Mouse (Mus musculus) MEL (cell line): Measurements from ENCODE around the gene Msh3. TPM values are rescaled to one million over a fixed set of nuclear protein-coding genes. Genes with fewer than 3 reads are reported as not detected.

Experiments used
- DNase-seq: peaks from one replicate; pipeline ENCODE4 v3.0.0; 2011; ENCODE audit warnings: low read depth, low spot score
- H3K27ac ChIP-seq: 2 replicates; pipeline ENCODE4 v1.5.1; 2012; ENCODE audit warnings: low read depth, mild to moderate bottlenecking, control low read depth, low read length, moderate library complexity; ENCODE audit not compliant: control insufficient read depth
- H3K27me3 ChIP-seq, 2 experiments: fragments of 150-350 bp in 1 of 2; sonication (generic) in 1 of 2; 2 replicates each; pipeline ENCODE4 v1.6.1; 2012; ENCODE audit warnings: low read length in 2 of 2, mild to moderate bottlenecking in 2 of 2, improper control_type of control experiment in 1 of 2, moderate library complexity in 1 of 2; ENCODE audit not compliant: insufficient read depth in 2 of 2, control insufficient read depth in 1 of 2
- H3K36me3 ChIP-seq, 2 experiments: 2 replicates each; pipeline ENCODE4 v1.6.1; 2012 to 2014; ENCODE audit warnings: low read length in 2 of 2, improper control_type of control experiment in 1 of 2, inconsistent platforms in 1 of 2, mild to moderate bottlenecking in 1 of 2; ENCODE audit not compliant: insufficient read depth in 2 of 2, control insufficient read depth in 1 of 2
- H3K4me1 ChIP-seq, 2 experiments: fragments of 150-350 bp in 1 of 2; sonication (generic) in 1 of 2; 2 replicates each; pipeline ENCODE4 v1.6.1; 2012; ENCODE audit warnings: low read length in 2 of 2, improper control_type of control experiment in 1 of 2, mild to moderate bottlenecking in 1 of 2; ENCODE audit not compliant: insufficient read depth in 2 of 2, control insufficient read depth in 1 of 2
- H3K4me3 ChIP-seq, 2 experiments: fragments of 150-350 bp in 1 of 2; sonication (generic) in 1 of 2; 2 replicates each; pipeline ENCODE4 v1.5.1; 2012; ENCODE audit warnings: low read depth in 2 of 2, low read length in 2 of 2, mild to moderate bottlenecking in 2 of 2, moderate library complexity in 2 of 2, control low read depth in 1 of 2, improper control_type of control experiment in 1 of 2; ENCODE audit not compliant: control insufficient read depth in 1 of 2, insufficient read depth in 1 of 2
- H3K79me2 ChIP-seq: 2 replicates; pipeline ENCODE4 v1.6.1; 2012; ENCODE audit warnings: mild to moderate bottlenecking, low read length, moderate library complexity; ENCODE audit not compliant: control insufficient read depth, poor library complexity, insufficient read depth
- H3K9ac ChIP-seq: 2 replicates; pipeline ENCODE4 v1.6.1; 2012; ENCODE audit warnings: low read depth, mild to moderate bottlenecking, control low read depth, low read length, moderate library complexity; ENCODE audit not compliant: control insufficient read depth, poor library complexity, severe bottlenecking
- H3K9me3 ChIP-seq: fragments of 150-350 bp; sonication (generic); replicated peaks from 2 replicates; pipeline ENCODE4 v1.6.1; 2012; ENCODE audit warnings: mild to moderate bottlenecking, low read length, improper control_type of control experiment, moderate library complexity; ENCODE audit not compliant: insufficient read depth
- CTCF ChIP-seq, 3 experiments: IDR thresholded peaks in 2 of 3; conservative IDR thresholded peaks in 1 of 3; 2 replicates each; pipeline ENCODE4 v1.5.1; 2011 to 2012; ENCODE audit warnings: low read length in 3 of 3, low read depth in 2 of 3, mild to moderate bottlenecking in 2 of 3, improper control_type of control experiment in 1 of 3, inconsistent platforms in 1 of 3, mixed read lengths in 1 of 3, moderate library complexity in 1 of 3; ENCODE audit not compliant: control insufficient read depth in 1 of 3, insufficient read depth in 1 of 3, poor library complexity in 1 of 3, severe bottlenecking in 1 of 3
- ETS1 ChIP-seq: IDR thresholded peaks from 2 replicates; pipeline ENCODE4 v1.6.1; 2012; ENCODE audit warnings: low read depth, mild to moderate bottlenecking, inconsistent platforms, low read length, improper control_type of control experiment, moderate library complexity
- GATA1 ChIP-seq: IDR thresholded peaks from 2 replicates; pipeline ENCODE4 v1.6.1; 2011; ENCODE audit warnings: low read depth, low read length, improper control_type of control experiment
- MAFK ChIP-seq: IDR thresholded peaks from 2 replicates; pipeline ENCODE4 v1.6.1; 2011; ENCODE audit warnings: low read depth, mild to moderate bottlenecking, low read length, improper control_type of control experiment, borderline replicate concordance
- MEF2A ChIP-seq: IDR thresholded peaks from 2 replicates; pipeline ENCODE4 v1.6.1; 2014; ENCODE audit warnings: low read depth, mild to moderate bottlenecking, inconsistent platforms, low read length, improper control_type of control experiment; ENCODE audit not compliant: poor library complexity, insufficient replicate concordance, severe bottlenecking; ENCODE audit errors: extremely low read depth
- MYB ChIP-seq: IDR thresholded peaks from 2 replicates; pipeline ENCODE4 v1.6.1; 2011; ENCODE audit warnings: mild to moderate bottlenecking, low read depth, low read length, improper control_type of control experiment
- POLR2A ChIP-seq, 2 experiments: IDR thresholded peaks; 2 replicates each; pipeline ENCODE4 v1.6.1; 2011 to 2012; ENCODE audit warnings: low read length in 2 of 2, mild to moderate bottlenecking in 2 of 2, control low read depth in 1 of 2, improper control_type of control experiment in 1 of 2, low read depth in 1 of 2, moderate library complexity in 1 of 2; ENCODE audit not compliant: control insufficient read depth in 1 of 2, insufficient read depth in 1 of 2, poor library complexity in 1 of 2
- RAD21 ChIP-seq: IDR thresholded peaks from 2 replicates; pipeline ENCODE4 v1.6.1; 2011; ENCODE audit warnings: mild to moderate bottlenecking, low read depth, low read length, improper control_type of control experiment
- RCOR1 ChIP-seq: IDR thresholded peaks from 2 replicates; pipeline ENCODE4 v1.6.1; 2012; ENCODE audit warnings: low read depth, mild to moderate bottlenecking, inconsistent platforms, low read length, improper control_type of control experiment
- SMC3 ChIP-seq: IDR thresholded peaks from 2 replicates; pipeline ENCODE4 v1.6.1; 2011; ENCODE audit warnings: low read depth, low read length, improper control_type of control experiment
- TCF12 ChIP-seq: IDR thresholded peaks from 2 replicates; pipeline ENCODE4 v1.6.1; 2014; ENCODE audit warnings: low read depth, mild to moderate bottlenecking, inconsistent platforms, low read length, improper control_type of control experiment, moderate library complexity
- ZC3H11A ChIP-seq: IDR thresholded peaks from 2 replicates; pipeline ENCODE4 v1.6.1; 2012; ENCODE audit warnings: low read depth, mild to moderate bottlenecking, inconsistent platforms, low read length, improper control_type of control experiment
- polyA plus RNA-seq, 2 experiments: library from polyadenylated mRNA; stranded (reverse) in 1 of 2; unstranded in 1 of 2; fragments of >175 nt in 1 of 2; fragments of >200 nt in 1 of 2; gene quantifications; 2 replicates each; pipeline versions ENCODE4 v1.2.1 to v1.2.4; 2012; ENCODE audit warnings: low replicate concordance in 2 of 2, low read depth in 1 of 2; ENCODE audit not compliant: insufficient read length in 2 of 2, insufficient read depth in 1 of 2, missing spikeins in 1 of 2
- total RNA-seq: library from RNA; depleted of rRNA; stranded (reverse); fragments of 300-350 nt; gene quantifications from 2 replicates; pipeline ENCODE4 v1.2.3, GENCODE M21; 2012

The Msh3 gene
- total and polyA plus RNA-seq, 3 experiments = 14.4 to 17.7 TPM; not detected in 1

GRCm38 (mm10) chr13:92361609-92362008 lies 6.8 kb upstream of the Msh3 start:
- peaks cover 10 to 11% of the 10 kb centered on the region in 2 experiments for H3K36me3 ChIP-seq
- no peak for DNase-seq
- no peaks in the 10 kb centered on the region for H3K9me3 ChIP-seq
- H3K4me1 ChIP-seq = peaks cover 0 to 3% of the 10 kb centered on the region in 2 experiments; a peak in 1 of 4 replicates
- no peak overlapping the region for H3K9ac ChIP-seq
- H3K4me3 ChIP-seq = no peak overlapping the region
- no peaks in the 10 kb centered on the region for H3K27me3 ChIP-seq
- no peak for TF ChIP-seq MYB
- 0 out of 2 replicates have a peak, but pooled peaks have one; percentile 43 for TF ChIP-seq GATA1
- no peak overlapping the region for H3K27ac ChIP-seq
- H3K79me2 ChIP-seq = peaks cover 2% of the 10 kb centered on the region; the same call in 1 of the 2 replicates

- no peaks in the 10 kb centered on the region for H3K27me3 ChIP-seq
- peaks cover 9% of the 10 kb centered on the region for H3K79me2 ChIP-seq
- peak; percentile 49 for DNase-seq
- no peaks in the 10 kb centered on the region for H3K9me3 ChIP-seq
- no peak overlapping the region for H3K4me3 ChIP-seq
- TF ChIP-seq POLR2A (IDR thresholded peaks at IDR 0.05; ENCODE audit: control insufficient read depth in 1 of 2, insufficient read depth in 1 of 2, low read depth in 1 of 2, low read length in 2 of 2, poor library complexity in 1 of 2) = no peak
- peak; percentile 12 to 58 (median 15); a peak in 3 of 6 replicates for TF ChIP-seq CTCF (IDR thresholded peaks at IDR 0.05 in 2 of 3, conservative IDR thresholded peaks at IDR 0.05 in 1 of 3; ENCODE audit: control insufficient read depth in 1 of 3, insufficient read depth in 1 of 3, low read depth in 2 of 3, low read length in 3 of 3, poor library complexity in 1 of 3, severe bottlenecking in 1 of 3)
- 0 out of 2 replicates have a peak, but pooled peaks have one; percentile 22 for TF ChIP-seq ZC3H11A
- no peak for TF ChIP-seq MEF2A
- TF ChIP-seq TCF12 = no peak
- peak; percentile 50 for TF ChIP-seq SMC3
- peak; percentile 49 for TF ChIP-seq RAD21
- TF ChIP-seq ETS1 = no peak
- no peak for TF ChIP-seq RCOR1
- TF ChIP-seq MAFK = no peak
- peaks cover 0 to 8% of the 10 kb centered on the region in 2 experiments; a peak in 2 of 4 replicates for H3K4me1 ChIP-seq
- H3K27ac ChIP-seq = no peak overlapping the region
- H3K36me3 ChIP-seq = peaks cover 2 to 21% of the 10 kb centered on the region in 2 experiments; a peak in 3 of 4 replicates
- no peak overlapping the region for H3K9ac ChIP-seq
Measured at GRCm38 (mm10) chr13:92357644-92358043, 2.8 kb upstream of the Msh3 start.

GRCm38 (mm10) chr13:92356376-92356775 lies 1.6 kb upstream of the Msh3 start:
- DNase-seq = no peak
- no peak for TF ChIP-seq MAFK
- TF ChIP-seq, all 39 proteins: peak for 0
- peak overlapping the region in 1 of 2 experiments; percentile 2; a peak in 1 of 4 replicates for H3K4me3 ChIP-seq

More at GRCm38 (mm10) chr13:92356376-92356775, 1.6 kb upstream of the Msh3 start:
- peaks cover 0 to 8% of the 10 kb centered on the region in 2 experiments; a peak in 2 of 4 replicates for H3K4me1 ChIP-seq
- no peak overlapping the region for H3K27ac ChIP-seq
- no peak overlapping the region for H3K9ac ChIP-seq
- H3K36me3 ChIP-seq = peaks cover 0 to 16% of the 10 kb centered on the region in 2 experiments; a peak in 2 of 4 replicates
- no peaks in the 10 kb centered on the region for H3K27me3 ChIP-seq
- H3K9me3 ChIP-seq = no peaks in the 10 kb centered on the region
- peaks cover 9% of the 10 kb centered on the region for H3K79me2 ChIP-seq
